Mouse (Mus musculus) hindbrain, embryonic 10.5 days (tissue): ENCODE data around the gene Gnl2. TPM values are rescaled to one million over a fixed set of nuclear protein-coding genes. Genes with fewer than 3 reads are reported as not detected.

Experiments
- DNase-seq: peaks from one replicate; pipeline ENCODE4 v3.0.0-alpha.2; 2017; ENCODE audit warnings: low spot score
- H3K27ac ChIP-seq: fragments of 300-500 bp; sonication (generic); 2 replicates; pipeline ENCODE4 v1.5.1; 2016; ENCODE audit warnings: mild to moderate bottlenecking, moderate library complexity
- H3K27me3 ChIP-seq: fragments of 300-500 bp; sonication (generic); 2 replicates; pipeline ENCODE4 v1.6.1; 2016; ENCODE audit warnings: mild to moderate bottlenecking; ENCODE audit not compliant: poor library complexity, insufficient read depth, severe bottlenecking
- H3K36me3 ChIP-seq: fragments of 300-500 bp; sonication (generic); 2 replicates; pipeline ENCODE4 v1.6.1; 2016; ENCODE audit warnings: mild to moderate bottlenecking, moderate library complexity
- H3K4me1 ChIP-seq: fragments of 300-500 bp; sonication (generic); replicated peaks from 2 replicates; pipeline ENCODE4 v1.6.1; 2016; ENCODE audit warnings: mild to moderate bottlenecking
- H3K4me3 ChIP-seq: fragments of 300-500 bp; sonication (generic); 2 replicates; pipeline ENCODE4 v1.5.1; 2016; ENCODE audit warnings: mild to moderate bottlenecking, moderate library complexity
- H3K9me3 ChIP-seq: fragments of 300-500 bp; sonication (generic); 2 replicates; pipeline ENCODE4 v1.6.1; 2016; ENCODE audit warnings: mild to moderate bottlenecking, moderate library complexity
- WGBS: fragments of 180-500 bp; shearing (Covaris S2); methylation state at CpG from one replicate; pipeline ENCODE4 v1.1.7; 2016; 5-methylcytosine and 5-hydroxymethylcytosine counted together
- polyA plus RNA-seq: library from polyadenylated mRNA; unstranded; fragments of >200 nt; fragmentation: Nextera tagmentation; extraction: Ambion mirVana; gene quantifications from 2 replicates; pipeline ENCODE4 v1.2.1, GENCODE M21; 2016

Gnl2 gene
- polyA plus RNA-seq, 1 experiment from 2014 or later: 76.8 TPM

- Histone ChIP-seq H3K27ac (no peak overlapping the region), H3K27me3 (peaks cover 54% of the 10 kb centered on the region), H3K36me3 (no peaks in the 10 kb centered on the region), H3K4me3 (no peak overlapping the region), H3K9me3 (no peaks in the 10 kb centered on the region), H3K4me1 (peaks cover 14% of the 10 kb centered on the region)
- no peak for DNase-seq
- 74% methylated on average over 8 of the region's 8 CpGs for WGBS
These were observed 7.7 kb upstream of the Gnl2 start for GRCm38 (mm10) chr4:125008712-125009111.

GRCm38 (mm10) chr4:125017431-125017830, 1.0 kb downstream of the Gnl2 start:
- 0 out of 2 replicates have a peak, but pooled peaks cover 6% of the 10 kb centered on the region for H3K27me3 ChIP-seq
- no peak overlapping the region for H3K4me3 ChIP-seq
- H3K36me3 ChIP-seq: no peaks in the 10 kb centered on the region
- 87% methylated on average over 11 of the region's 11 CpGs for WGBS
- H3K27ac ChIP-seq: no peak overlapping the region
- DNase-seq: no peak
- no peaks in the 10 kb centered on the region for H3K9me3 ChIP-seq
- no peaks in the 10 kb centered on the region for H3K4me1 ChIP-seq

- Histone ChIP-seq H3K27me3 (peaks cover 8% of the 10 kb centered on the region; the same call in 1 of the 2 replicates), H3K4me1 (no peaks in the 10 kb centered on the region), H3K36me3 (no peaks in the 10 kb centered on the region), H3K4me3 (no peak overlapping the region), H3K27ac (no peak overlapping the region), H3K9me3 (no peaks in the 10 kb centered on the region)
- 34% methylated on average over 11 of the region's 11 CpGs for WGBS
- DNase-seq: peak; percentile 26
These were observed 4.6 kb downstream of the Gnl2 start for GRCm38 (mm10) chr4:125020780-125021538.

GRCm38 (mm10) chr4:125029891-125030614, 13.7 kb downstream of the Gnl2 start:
- peaks cover 24% of the 10 kb centered on the region for H3K36me3 ChIP-seq
- H3K4me1 ChIP-seq: peaks cover 23% of the 10 kb centered on the region
- peak; percentile 97 for DNase-seq
- H3K27ac ChIP-seq: peak overlapping the region; percentile 88
- H3K4me3 ChIP-seq: peak overlapping the region; percentile 99
- 1% methylated on average over 50 of the region's 50 CpGs for WGBS
- no peaks in the 10 kb centered on the region for H3K9me3 ChIP-seq
- no peaks in the 10 kb centered on the region; the same call in 1 of the 2 replicates for H3K27me3 ChIP-seq

- Histone ChIP-seq H3K4me3 (no peak overlapping the region), H3K27ac (no peak overlapping the region), H3K27me3 (no peaks in the 10 kb centered on the region), H3K36me3 (peaks cover 65% of the 10 kb centered on the region), H3K9me3 (no peaks in the 10 kb centered on the region), H3K4me1 (peaks cover 20% of the 10 kb centered on the region)
- no peak for DNase-seq
- 96% methylated on average over 4 of the region's 4 CpGs for WGBS
These were observed 18.0 kb downstream of the Gnl2 start for GRCm38 (mm10) chr4:125034341-125034740.

- Histone ChIP-seq H3K27ac (no peak overlapping the region), H3K4me1 (no peaks in the 10 kb centered on the region), H3K9me3 (no peaks in the 10 kb centered on the region), H3K4me3 (no peak overlapping the region), H3K27me3 (no peaks in the 10 kb centered on the region), H3K36me3 (peaks cover 99% of the 10 kb centered on the region)
- WGBS: 89% methylated on average over 7 of the region's 7 CpGs
- no peak for DNase-seq
These were observed 28.1 kb downstream of the Gnl2 start for GRCm38 (mm10) chr4:125044454-125044853.

GRCm38 (mm10) chr4:125055385-125055784, 39.0 kb downstream of the Gnl2 start:
- H3K27me3 ChIP-seq: no peaks in the 10 kb centered on the region
- WGBS: 93% methylated on average over 9 of the region's 9 CpGs
- DNase-seq: no peak
- H3K9me3 ChIP-seq: no peaks in the 10 kb centered on the region
- H3K36me3 ChIP-seq: peaks cover 61% of the 10 kb centered on the region
- no peak overlapping the region for H3K27ac ChIP-seq
- peaks cover 17% of the 10 kb centered on the region for H3K4me1 ChIP-seq
- H3K4me3 ChIP-seq: no peak overlapping the region

- Histone ChIP-seq H3K4me1 (peaks cover 17% of the 10 kb centered on the region), H3K4me3 (no peak overlapping the region), H3K27ac (no peak overlapping the region), H3K9me3 (no peaks in the 10 kb centered on the region), H3K36me3 (peaks cover 50% of the 10 kb centered on the region), H3K27me3 (no peaks in the 10 kb centered on the region)
- WGBS: 80% methylated on average over 4 of the region's 4 CpGs
- DNase-seq: no peak
These were observed 40.1 kb downstream of the Gnl2 start for GRCm38 (mm10) chr4:125056476-125056875.

GRCm38 (mm10) chr4:125057273-125057672, 40.9 kb downstream of the Gnl2 start:
- 64% methylated on average over 3 of the region's 3 CpGs for WGBS
- Histone ChIP-seq H3K27ac (no peak overlapping the region), H3K27me3 (no peaks in the 10 kb centered on the region), H3K4me1 (peaks cover 17% of the 10 kb centered on the region), H3K4me3 (no peak overlapping the region), H3K9me3 (no peaks in the 10 kb centered on the region), H3K36me3 (peaks cover 42% of the 10 kb centered on the region)
- no peak for DNase-seq

- Histone ChIP-seq H3K36me3 (peaks cover 34% of the 10 kb centered on the region), H3K27me3 (no peaks in the 10 kb centered on the region), H3K4me3 (no peak overlapping the region), H3K27ac (no peak overlapping the region), H3K4me1 (peaks cover 17% of the 10 kb centered on the region), H3K9me3 (no peaks in the 10 kb centered on the region)
- no peak for DNase-seq
- 59% methylated on average over 5 of the region's 5 CpGs for WGBS
These were observed 41.6 kb downstream of the Gnl2 start for GRCm38 (mm10) chr4:125058033-125058432.

- peaks cover 24% of the 10 kb centered on the region for H3K36me3 ChIP-seq
- H3K27ac ChIP-seq: peak overlapping the region; percentile 45; the same call in 1 of the 2 replicates
- H3K9me3 ChIP-seq: no peaks in the 10 kb centered on the region
- H3K27me3 ChIP-seq: no peaks in the 10 kb centered on the region; the same call in 1 of the 2 replicates
- peak; percentile 76 for DNase-seq
- peaks cover 17% of the 10 kb centered on the region for H3K4me1 ChIP-seq
- WGBS: 2% methylated on average over 8 of the region's 8 CpGs
- H3K4me3 ChIP-seq: peak overlapping the region; percentile 41
These were observed 42.6 kb downstream of the Gnl2 start for GRCm38 (mm10) chr4:125059025-125059424.

- Histone ChIP-seq H3K27ac (no peak overlapping the region), H3K4me1 (peaks cover 30% of the 10 kb centered on the region), H3K9me3 (no peaks in the 10 kb centered on the region), H3K36me3 (peaks cover 10% of the 10 kb centered on the region), H3K27me3 (peaks cover 6% of the 10 kb centered on the region), H3K4me3 (no peak overlapping the region)
- WGBS: 77% methylated on average over 8 of the region's 8 CpGs
- DNase-seq: no peak
These were observed 47.4 kb downstream of the Gnl2 start for GRCm38 (mm10) chr4:125063829-125064228.
